Mouse (Mus musculus) adrenal gland, postnatal 25 days (tissue): Measurements from ENCODE around the gene Vmn1r91. TPM values are rescaled to one million over a fixed set of nuclear protein-coding genes. Genes with fewer than 3 reads are reported as not detected.
"Not testable (repeated sequence)": the region's sequence is repeated elsewhere in the genome, so short reads cannot be mapped to it uniquely, and the experiment has no call there.

ENCODE experiments used
- DNase-seq: peaks from one replicate; pipeline ENCODE4 v3.0.0; 2021; ENCODE audit warnings: mixed read lengths
- long read RNA-seq: library from polyadenylated mRNA; stranded (forward); transcript quantifications from one replicate; pipeline ENCODE4 v2.0.0, GENCODE M21; 2021
- total RNA-seq: library from RNA; stranded (reverse); gene quantifications from 2 replicates; pipeline ENCODE4 v1.2.3, GENCODE M21; 2021

Vmn1r91 gene
- not detected in 2 replicates for total RNA-seq
- long read RNA-seq, result 0 reads

DNA sequence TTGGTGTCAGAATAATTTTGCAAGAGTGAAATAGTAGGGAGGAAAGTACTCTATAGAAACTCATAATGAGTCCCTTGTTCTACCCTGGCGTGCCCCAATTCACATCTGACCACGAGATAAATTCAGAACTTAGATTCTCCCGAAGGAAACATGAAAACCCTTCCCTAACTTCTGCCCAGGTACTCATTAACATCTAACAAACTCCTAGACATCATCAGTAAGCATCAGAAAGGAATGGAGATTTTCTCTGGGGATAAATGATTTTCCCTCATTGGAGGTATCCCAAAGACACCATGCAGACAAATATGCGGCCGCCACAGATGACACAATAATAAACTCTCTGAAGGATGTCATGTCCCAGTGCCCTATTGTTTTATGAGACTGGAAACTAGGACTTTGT, at the start of gene Vmn1r91:
TSS of gene Vmn1r91 (plus strand) at position 301 of the 400 bp plus-strand sequence.
- not testable (repeated sequence) for DNase-seq

DNA sequence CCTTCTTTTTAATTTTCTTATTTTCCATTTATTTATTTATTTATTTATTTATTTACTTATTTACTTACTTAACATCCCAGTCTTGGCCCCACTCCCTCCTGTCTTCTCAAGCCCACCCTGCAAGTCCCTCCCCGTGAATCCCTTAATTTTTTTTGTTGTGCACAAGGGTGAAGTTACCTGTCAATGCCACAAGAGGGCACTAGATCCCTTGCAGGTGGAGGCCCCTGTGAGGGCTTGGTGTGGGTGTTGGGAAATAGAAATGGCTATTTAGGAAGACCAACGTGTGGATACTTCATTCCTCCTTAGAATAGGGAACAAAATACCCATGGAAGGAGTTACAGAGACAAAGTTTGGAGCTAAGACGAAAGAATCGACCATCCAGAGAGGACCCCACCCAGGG, 35.4 kb upstream of the Vmn1r91 start:
- not testable (repeated sequence) for DNase-seq

DNA sequence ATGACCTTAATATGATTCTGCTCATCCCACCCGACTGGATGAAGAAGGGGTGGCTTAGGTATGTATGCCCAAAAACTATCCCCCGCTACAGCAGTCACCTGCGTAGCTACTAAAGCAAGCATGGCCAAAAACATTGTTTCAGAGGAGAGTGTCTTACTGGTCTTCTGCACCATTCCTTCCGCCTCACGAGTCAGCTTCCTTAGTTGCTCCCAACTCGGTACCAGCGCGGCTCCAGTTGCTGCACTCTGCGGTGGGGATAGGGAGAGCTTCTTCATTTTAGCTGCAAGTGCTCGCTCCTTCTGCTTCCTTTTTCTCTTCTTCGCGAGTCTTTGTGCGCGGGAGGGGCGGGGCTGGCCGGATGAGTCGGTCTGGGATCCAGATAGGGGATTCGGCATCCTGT, 21.4 kb upstream of the Vmn1r91 start:
- not testable (repeated sequence) for DNase-seq

DNA sequence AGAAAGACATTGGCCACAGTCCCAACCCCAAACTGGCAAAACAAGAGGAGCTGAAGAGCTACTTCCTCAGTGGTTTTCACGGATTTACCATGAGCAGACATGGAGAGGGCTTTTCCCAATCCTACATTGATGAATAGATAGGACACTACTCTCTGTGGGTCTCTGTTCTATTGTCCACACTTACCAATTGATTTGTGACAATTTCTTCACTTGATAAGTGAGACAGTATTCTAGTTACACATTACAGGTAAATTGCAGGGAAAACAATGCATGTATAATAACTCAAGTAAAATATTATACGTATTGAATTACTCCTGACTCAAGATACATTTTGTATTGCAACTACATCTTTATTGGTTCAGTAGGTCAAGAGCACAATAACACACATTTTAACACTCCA, 23.0 kb downstream of the Vmn1r91 start, which contains the start of gene Gm16442:
TSS of gene Gm16442 (minus strand) at position 101 of the 400 bp plus-strand sequence.
- DNase-seq, result not testable (repeated sequence)

DNA sequence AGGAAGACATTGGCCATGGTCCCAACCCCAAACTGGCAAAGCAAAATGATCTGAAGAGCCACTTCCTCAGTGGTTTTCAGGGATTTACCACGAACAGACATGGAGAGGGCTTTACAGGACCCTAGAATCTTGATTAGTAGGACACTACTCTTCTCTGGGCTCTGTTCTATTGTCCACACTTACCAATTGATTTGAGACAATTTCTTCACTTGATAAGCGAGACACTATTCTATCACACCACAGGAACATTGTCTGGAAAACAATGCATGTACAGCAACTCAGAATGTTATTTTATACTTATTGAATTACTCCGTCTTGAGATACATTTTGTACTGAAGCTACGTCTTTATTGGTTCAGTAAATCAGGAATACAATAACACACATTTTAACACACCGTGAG, 39.5 kb downstream of the Vmn1r91 start, which contains the start of gene Vmn1r93:
TSS of gene Vmn1r93 (minus strand) at position 101 of the 400 bp plus-strand sequence.
- not testable (repeated sequence) for DNase-seq

Other genes starting within 250 kb of the Vmn1r91 start
- 0.55 and 1.6 TPM in 2 replicates for gene Gm19345, start 247.7 kb upstream of the Vmn1r91 start, total RNA-seq
- gene Ceacam16, start 238.4 kb upstream of the Vmn1r91 start, total RNA-seq, result not detected in 2 replicates
- gene Ceacam19, start 211.7 kb upstream of the Vmn1r91 start, total RNA-seq, result not detected in 2 replicates
- 31.6 and 34.1 TPM in 2 replicates for gene Pvr, start 178.5 kb upstream of the Vmn1r91 start, total RNA-seq
- not detected in 2 replicates for gene Igsf23, start 148.9 kb upstream of the Vmn1r91 start, total RNA-seq
- gene Ceacam20, start 134.3 kb upstream of the Vmn1r91 start, total RNA-seq, result not detected in 2 replicates
- not detected in 2 replicates for gene Nlrp9b, start 108.2 kb upstream of the Vmn1r91 start, total RNA-seq
- gene Gm16442, start 22.9 kb downstream of the Vmn1r91 start, total RNA-seq, result not detected in 2 replicates
- gene Vmn1r93, start 39.4 kb downstream of the Vmn1r91 start, total RNA-seq, result not detected in 2 replicates
- not detected in 2 replicates for gene Vmn1r94, start 68.7 kb downstream of the Vmn1r91 start, total RNA-seq
- not detected in 2 replicates for gene Vmn1r95, start 94.0 kb downstream of the Vmn1r91 start, total RNA-seq
- not detected in 2 replicates for gene Gm6164, start 105.9 kb downstream of the Vmn1r91 start, total RNA-seq
- gene Gm4498, start 134.1 kb downstream of the Vmn1r91 start, total RNA-seq, result not detected in 2 replicates
- gene Gm5890, start 163.2 kb downstream of the Vmn1r91 start, total RNA-seq, result not detected in 2 replicates
- gene Gm4133, start 234.4 kb downstream of the Vmn1r91 start, total RNA-seq, result not detected in 2 replicates